Mouse (Mus musculus): ENCODE results near the gene Srrd. TPM values are rescaled to one million over a fixed set of nuclear protein-coding genes. Genes with fewer than 3 reads are reported as not detected.
A peak's percentile ranks its signal among the peaks of the same experiment; 100 is the strongest.

The Srrd gene
- polyA plus RNA-seq, 1 experiment from 2014 or later: 40.5 TPM

GRCm38 (mm10) chr5:112300721-112301308, 42.0 kb downstream of the Srrd start:
- Histone ChIP-seq H3K27ac (no peak overlapping the region), H3K4me3 (no peak overlapping the region), H3K9me3 (no peaks in the 10 kb centered on the region), H3K27me3 (ENCODE audit: insufficient read depth, poor library complexity, severe bottlenecking) (no peaks in the 10 kb centered on the region; the same call in 1 of the 2 replicates), H3K36me3 (peaks cover 14% of the 10 kb centered on the region; the same call in 1 of the 2 replicates), H3K4me1 (peaks cover 51% of the 10 kb centered on the region)
- WGBS: 86% methylated on average over 6 of the region's 6 CpGs
- DNase-seq (ENCODE audit: low spot score): no peak

GRCm38 (mm10) chr5:112300112-112300511, 42.7 kb downstream of the Srrd start:
- H3K4me3 ChIP-seq: no peak overlapping the region
- H3K9me3 ChIP-seq: no peaks in the 10 kb centered on the region
- H3K4me1 ChIP-seq: peaks cover 58% of the 10 kb centered on the region
- H3K27me3 ChIP-seq (ENCODE audit: insufficient read depth, poor library complexity, severe bottlenecking): no peaks in the 10 kb centered on the region; the same call in 1 of the 2 replicates
- H3K36me3 ChIP-seq: peaks cover 8% of the 10 kb centered on the region; the same call in 1 of the 2 replicates
- 83% methylated on average over 2 of the region's 2 CpGs for WGBS
- no peak for DNase-seq (ENCODE audit: low spot score)
- H3K27ac ChIP-seq: peak overlapping the region; percentile 48; the same call in 1 of the 2 replicates

- Histone ChIP-seq H3K4me3 (no peak overlapping the region), H3K27ac (peak overlapping the region; percentile 48), H3K27me3 (ENCODE audit: insufficient read depth, poor library complexity, severe bottlenecking) (no peaks in the 10 kb centered on the region; the same call in 1 of the 2 replicates), H3K36me3 (peaks cover under 1% of the 10 kb centered on the region; the same call in 1 of the 2 replicates), H3K9me3 (no peaks in the 10 kb centered on the region), H3K4me1 (peaks cover 65% of the 10 kb centered on the region)
- 83% methylated on average over 4 of the region's 4 CpGs for WGBS
- no peak for DNase-seq (ENCODE audit: low spot score)
Measured at GRCm38 (mm10) chr5:112299399-112299798, 43.4 kb downstream of the Srrd start.

GRCm38 (mm10) chr5:112298226-112298988, 44.4 kb downstream of the Srrd start:
- Histone ChIP-seq H3K27ac (peak overlapping the region; percentile 47), H3K4me3 (no peak overlapping the region), H3K36me3 (no peaks in the 10 kb centered on the region), H3K27me3 (ENCODE audit: insufficient read depth, poor library complexity, severe bottlenecking) (no peaks in the 10 kb centered on the region; the same call in 1 of the 2 replicates), H3K9me3 (no peaks in the 10 kb centered on the region), H3K4me1 (peaks cover 66% of the 10 kb centered on the region)
- 78% methylated on average over 12 of the region's 12 CpGs for WGBS
- no peak for DNase-seq (ENCODE audit: low spot score)

GRCm38 (mm10) chr5:112297257-112297656, 45.6 kb downstream of the Srrd start:
- Histone ChIP-seq H3K4me1 (peaks cover 73% of the 10 kb centered on the region), H3K4me3 (no peak overlapping the region), H3K9me3 (no peaks in the 10 kb centered on the region), H3K36me3 (no peaks in the 10 kb centered on the region), H3K27me3 (ENCODE audit: insufficient read depth, poor library complexity, severe bottlenecking) (no peaks in the 10 kb centered on the region; the same call in 1 of the 2 replicates), H3K27ac (peak overlapping the region; percentile 7; the same call in 1 of the 2 replicates)
- WGBS: 64% methylated on average over 2 of the region's 2 CpGs
- DNase-seq (ENCODE audit: low spot score): no peak

- no peak overlapping the region for H3K4me3 ChIP-seq
- H3K9me3 ChIP-seq: no peaks in the 10 kb centered on the region
- WGBS: 75% methylated on average over 6 of the region's 6 CpGs
- DNase-seq (ENCODE audit: low spot score): no peak
- H3K4me1 ChIP-seq: peaks cover 67% of the 10 kb centered on the region
- no peaks in the 10 kb centered on the region for H3K36me3 ChIP-seq
- peak overlapping the region; percentile 31; the same call in 1 of the 2 replicates for H3K27ac ChIP-seq
- H3K27me3 ChIP-seq (ENCODE audit: insufficient read depth, poor library complexity, severe bottlenecking): no peaks in the 10 kb centered on the region; the same call in 1 of the 2 replicates
Measured at GRCm38 (mm10) chr5:112296404-112297181, 46.2 kb downstream of the Srrd start.

- Histone ChIP-seq H3K36me3 (no peaks in the 10 kb centered on the region), H3K9me3 (no peaks in the 10 kb centered on the region), H3K27me3 (ENCODE audit: insufficient read depth, poor library complexity, severe bottlenecking) (no peaks in the 10 kb centered on the region; the same call in 1 of the 2 replicates), H3K27ac (no peak overlapping the region), H3K4me1 (peaks cover 64% of the 10 kb centered on the region), H3K4me3 (no peak overlapping the region)
- no peak for DNase-seq (ENCODE audit: low spot score)
- WGBS: 67% methylated on average over 8 of the region's 8 CpGs
Measured at GRCm38 (mm10) chr5:112295564-112295963, 47.3 kb downstream of the Srrd start.

- no peaks in the 10 kb centered on the region for H3K36me3 ChIP-seq
- 33% methylated on average over 8 of the region's 8 CpGs for WGBS
- no peaks in the 10 kb centered on the region for H3K9me3 ChIP-seq
- H3K27ac ChIP-seq: 0 out of 2 replicates have a peak overlapping the region, but pooled peaks have one; percentile 31
- H3K4me3 ChIP-seq: no peak overlapping the region
- DNase-seq (ENCODE audit: low spot score): no peak
- H3K4me1 ChIP-seq: peaks cover 60% of the 10 kb centered on the region
- no peaks in the 10 kb centered on the region; the same call in 1 of the 2 replicates for H3K27me3 ChIP-seq (ENCODE audit: insufficient read depth, poor library complexity, severe bottlenecking)
Measured at GRCm38 (mm10) chr5:112295162-112295561, 47.7 kb downstream of the Srrd start.

- Histone ChIP-seq H3K27ac (peak overlapping the region; percentile 31; the same call in 1 of the 2 replicates), H3K4me1 (peaks cover 61% of the 10 kb centered on the region), H3K4me3 (no peak overlapping the region), H3K27me3 (ENCODE audit: insufficient read depth, poor library complexity, severe bottlenecking) (no peaks in the 10 kb centered on the region; the same call in 1 of the 2 replicates), H3K9me3 (no peaks in the 10 kb centered on the region), H3K36me3 (no peaks in the 10 kb centered on the region)
- 72% methylated on average over 4 of the region's 4 CpGs for WGBS
- no peak for DNase-seq (ENCODE audit: low spot score)
Measured at GRCm38 (mm10) chr5:112294696-112295095, 48.1 kb downstream of the Srrd start.

GRCm38 (mm10) chr5:112293800-112294199, 49.0 kb downstream of the Srrd start:
- Histone ChIP-seq H3K27me3 (ENCODE audit: insufficient read depth, poor library complexity, severe bottlenecking) (no peaks in the 10 kb centered on the region; the same call in 1 of the 2 replicates), H3K36me3 (no peaks in the 10 kb centered on the region), H3K9me3 (no peaks in the 10 kb centered on the region), H3K4me1 (peaks cover 60% of the 10 kb centered on the region), H3K4me3 (no peak overlapping the region), H3K27ac (no peak overlapping the region)
- no peak for DNase-seq (ENCODE audit: low spot score)
- WGBS: 64% methylated on average over 2 of the region's 2 CpGs

GRCm38 (mm10) chr5:112292343-112292980, 50.4 kb downstream of the Srrd start:
- Histone ChIP-seq H3K4me3 (no peak overlapping the region), H3K27me3 (ENCODE audit: insufficient read depth, poor library complexity, severe bottlenecking) (no peaks in the 10 kb centered on the region), H3K9me3 (no peaks in the 10 kb centered on the region), H3K4me1 (peaks cover 65% of the 10 kb centered on the region), H3K27ac (no peak overlapping the region), H3K36me3 (no peaks in the 10 kb centered on the region)
- DNase-seq (ENCODE audit: low spot score): no peak
- WGBS: 84% methylated on average over 17 of the region's 17 CpGs

- WGBS: 90% methylated on average over 5 of the region's 5 CpGs
- no peak for DNase-seq (ENCODE audit: low spot score)
- no peak overlapping the region for H3K27ac ChIP-seq
- H3K27me3 ChIP-seq (ENCODE audit: insufficient read depth, poor library complexity, severe bottlenecking): no peaks in the 10 kb centered on the region
- no peaks in the 10 kb centered on the region for H3K36me3 ChIP-seq
- H3K9me3 ChIP-seq: no peaks in the 10 kb centered on the region
- H3K4me1 ChIP-seq: peaks cover 59% of the 10 kb centered on the region
- no peak overlapping the region for H3K4me3 ChIP-seq
Measured at GRCm38 (mm10) chr5:112291866-112292265, 51.0 kb downstream of the Srrd start.
